Mouse (Mus musculus) CH12.LX (cell line): Measurements from ENCODE around the gene Rpa2. TPM values are rescaled to one million over a fixed set of nuclear protein-coding genes. Genes with fewer than 3 reads are reported as not detected.
A peak's percentile ranks its signal among the peaks of the same experiment; 100 is the strongest.

Experiments
- DNase-seq: peaks from one replicate; pipeline ENCODE4 v3.0.0-alpha.2; 2013; ENCODE audit errors: extremely low read depth
- H3K27ac ChIP-seq: 2 replicates; pipeline ENCODE4 v1.5.1; 2012; ENCODE audit warnings: low read depth, mild to moderate bottlenecking, control low read depth, moderate library complexity; ENCODE audit not compliant: insufficient read depth
- H3K27me3 ChIP-seq: replicated peaks from 2 replicates; pipeline ENCODE3; 2012; ENCODE audit warnings: inconsistent platforms
- H3K36me3 ChIP-seq, 2 experiments: replicated peaks in 1 of 2; 2 replicates each; pipeline versions ENCODE3 to v1.6.1; 2012; ENCODE audit warnings: inconsistent platforms in 1 of 2, low read length in 1 of 2, mild to moderate bottlenecking in 1 of 2, mixed read lengths in 1 of 2, moderate library complexity in 1 of 2; ENCODE audit not compliant: control insufficient read depth in 1 of 2, insufficient read depth in 1 of 2
- H3K4me1 ChIP-seq, 2 experiments: 2 replicates each; pipeline ENCODE4 v1.6.1; 2012; ENCODE audit warnings: inconsistent platforms in 1 of 2, moderate library complexity in 1 of 2; ENCODE audit not compliant: insufficient read depth in 2 of 2, control insufficient read depth in 1 of 2
- H3K4me2 ChIP-seq: 2 replicates; pipeline ENCODE4 v1.6.1; 2012; ENCODE audit warnings: low read depth, mild to moderate bottlenecking, control low read depth; ENCODE audit not compliant: poor library complexity, insufficient read depth, severe bottlenecking
- H3K4me3 ChIP-seq, 3 experiments: fragments of 150-350 bp in 1 of 3; sonication (generic) in 1 of 3; replicated peaks in 1 of 3; 2 replicates each; pipeline versions ENCODE3 to v1.5.1; 2011 to 2012; ENCODE audit warnings: low read depth in 2 of 3, low read length in 2 of 3, mild to moderate bottlenecking in 2 of 3, moderate library complexity in 2 of 3, control low read depth in 1 of 3, improper control_type of control experiment in 1 of 3, inconsistent platforms in 1 of 3, mixed read lengths in 1 of 3; ENCODE audit not compliant: poor library complexity in 1 of 3
- H3K79me2 ChIP-seq: replicated peaks from 2 replicates; pipeline ENCODE4 v1.6.1; 2012; ENCODE audit warnings: mild to moderate bottlenecking, moderate library complexity; ENCODE audit not compliant: control insufficient read depth, poor library complexity, insufficient read depth, severe bottlenecking; ENCODE audit errors: extremely low read depth
- H3K9ac ChIP-seq: 2 replicates; pipeline ENCODE4 v1.6.1; 2012; ENCODE audit warnings: low read depth, mild to moderate bottlenecking, control low read depth, moderate library complexity; ENCODE audit not compliant: insufficient read depth
- H3K9me3 ChIP-seq: replicated peaks from 2 replicates; pipeline ENCODE3; 2012; ENCODE audit warnings: low read length, inconsistent platforms, mixed read lengths
- CTCF ChIP-seq, 2 experiments: IDR thresholded peaks in 1 of 2; conservative IDR thresholded peaks in 1 of 2; 2 replicates each; pipeline ENCODE4 v1.5.1; 2011 to 2012; ENCODE audit warnings: low read depth in 2 of 2, low read length in 2 of 2, improper control_type of control experiment in 1 of 2, inconsistent platforms in 1 of 2, mild to moderate bottlenecking in 1 of 2, moderate library complexity in 1 of 2
- E2F4 ChIP-seq: IDR thresholded peaks from 2 replicates; pipeline ENCODE4 v1.6.1; 2011; ENCODE audit warnings: low read depth, low read length, improper control_type of control experiment; ENCODE audit not compliant: insufficient replicate concordance
- EP300 ChIP-seq: IDR thresholded peaks from 2 replicates; pipeline ENCODE4 v1.6.1; 2011; ENCODE audit warnings: low read length, improper control_type of control experiment
- ETS1 ChIP-seq: conservative IDR thresholded peaks from 2 replicates; pipeline ENCODE4 v1.6.1; 2012; ENCODE audit warnings: low read depth, mild to moderate bottlenecking, inconsistent platforms, low read length, improper control_type of control experiment, moderate library complexity
- KAT2A ChIP-seq: IDR thresholded peaks from 2 replicates; pipeline ENCODE4 v1.6.1; 2012; ENCODE audit warnings: low read length, improper control_type of control experiment, inconsistent platforms; ENCODE audit not compliant: insufficient replicate concordance
- MAFK ChIP-seq: IDR thresholded peaks from 2 replicates; pipeline ENCODE4 v1.6.1; 2011; ENCODE audit warnings: low read length, improper control_type of control experiment; ENCODE audit not compliant: insufficient replicate concordance
- MAX ChIP-seq: IDR thresholded peaks from 2 replicates; pipeline ENCODE4 v1.6.1; 2011; ENCODE audit warnings: low read length, improper control_type of control experiment
- MXI1 ChIP-seq: IDR thresholded peaks from 2 replicates; pipeline ENCODE4 v1.6.1; 2011; ENCODE audit warnings: mild to moderate bottlenecking, low read depth, low read length, improper control_type of control experiment
- NRF1 ChIP-seq: IDR thresholded peaks from 2 replicates; pipeline ENCODE4 v1.6.1; 2014; ENCODE audit warnings: low read depth, mild to moderate bottlenecking, inconsistent platforms, low read length, improper control_type of control experiment, moderate library complexity
- POLR2AphosphoS2 ChIP-seq: IDR thresholded peaks from 2 replicates; pipeline ENCODE4 v1.6.1; 2011; ENCODE audit warnings: low read depth, low read length, improper control_type of control experiment
- SMC3 ChIP-seq: IDR thresholded peaks from 2 replicates; pipeline ENCODE4 v1.6.1; 2011; ENCODE audit warnings: low read depth, low read length, improper control_type of control experiment
- TBP ChIP-seq: conservative IDR thresholded peaks from 2 replicates; pipeline ENCODE4 v1.6.1; 2011; ENCODE audit warnings: low read depth, low read length, improper control_type of control experiment
- TCF12 ChIP-seq: IDR thresholded peaks from 2 replicates; pipeline ENCODE4 v1.6.1; 2014; ENCODE audit warnings: low read depth, mild to moderate bottlenecking, inconsistent platforms, low read length, improper control_type of control experiment
- USF1 ChIP-seq: IDR thresholded peaks from 2 replicates; pipeline ENCODE4 v1.6.1; 2014; ENCODE audit warnings: low read depth, mild to moderate bottlenecking, inconsistent platforms, low read length, improper control_type of control experiment
- USF2 ChIP-seq: conservative IDR thresholded peaks from 2 replicates; pipeline ENCODE4 v1.6.1; 2011; ENCODE audit warnings: low read depth, low read length, improper control_type of control experiment
- dilution Hi-C: fragments of 300-500 bp; cut with MboI; formaldehyde crosslinking; loops from 2 replicates; pipeline ENCODE4 v1.14.3; 2020; ENCODE audit warnings: low sequenced_read_pairs; ENCODE audit not compliant: extremely low pct_unique_long_range_greater_than_20kb, extremely low pct_ligation_motif_present
- in situ Hi-C: fragments of 300-500 bp; cut with MboI; formaldehyde crosslinking; loops from 3 replicates; pipeline ENCODE4 v1.14.3; 2019; ENCODE audit warnings: low sequenced_read_pairs, low pct_ligation_motif_present, low pct_unique_long_range_greater_than_20kb, mixed read lengths
- polyA plus RNA-seq: library from polyadenylated mRNA; unstranded; fragments of >175 nt; gene quantifications from 2 replicates; pipeline ENCODE4 v1.2.1, GENCODE M21; 2012; ENCODE audit warnings: low read depth; ENCODE audit not compliant: insufficient read length
- total RNA-seq, 2 experiments: library from RNA; depleted of rRNA; stranded (reverse); fragments of 300-350 nt in 1 of 2; fragments of >200 nt in 1 of 2; gene quantifications; 2 replicates each; pipeline ENCODE4 v1.2.3; 2012 to 2014

Gene Rpa2
- total and polyA plus RNA-seq, 3 experiments = 80.2 to 142 (median 97.9) TPM

- no peak for TF ChIP-seq USF2
Measured at GRCm38 (mm10) chr4:132767914-132768876, at the start of gene Rpa2 (continued).

GRCm38 (mm10) chr4:132728233-132728632, 39.9 kb upstream of the Rpa2 start:
- H3K4me2 ChIP-seq = no peak overlapping the region
- no peaks in the 10 kb centered on the region for H3K79me2 ChIP-seq
- no peaks in the 10 kb centered on the region for H3K27me3 ChIP-seq
- in situ Hi-C loops = no loop called here
- H3K36me3 ChIP-seq = peaks cover 27 to 64% of the 10 kb centered on the region in 2 experiments
- peaks cover 0 to 16% of the 10 kb centered on the region in 2 experiments; a peak in 3 of 4 replicates for H3K4me1 ChIP-seq
- no peak overlapping the region for H3K27ac ChIP-seq
- no peaks in the 10 kb centered on the region for H3K9me3 ChIP-seq
- dilution Hi-C loops = no loop called here
- no peak for DNase-seq
- H3K9ac ChIP-seq = no peak overlapping the region
- H3K4me3 ChIP-seq = no peak overlapping the region
- TF ChIP-seq USF1 (no peak), USF2 (no peak), KAT2A (no peak), POLR2AphosphoS2 (no peak), MAX (no peak), E2F4 (no peak), ETS1 (no peak), SMC3 (no peak), TBP (no peak), NRF1 (no peak), MAFK (no peak), TCF12 (no peak), EP300 (no peak)
- TF ChIP-seq, all 38 proteins: peak for 0

- in situ Hi-C loops (no loop called here), dilution Hi-C loops (no loop called here)
- Histone ChIP-seq H3K4me1 (peaks cover 2 to 36% of the 10 kb centered on the region in 2 experiments; a peak in 3 of 4 replicates), H3K4me3 (peak overlapping the region; percentile 63 to 92 (median 77)), H3K36me3 (peaks cover 12 to 37% of the 10 kb centered on the region in 2 experiments), H3K27me3 (no peaks in the 10 kb centered on the region), H3K79me2 (no peaks in the 10 kb centered on the region), H3K9ac (peak overlapping the region; percentile 46), H3K9me3 (no peaks in the 10 kb centered on the region), H3K4me2 (peak overlapping the region; percentile 77), H3K27ac (no peak overlapping the region)
- no peak for DNase-seq
- TF ChIP-seq MXI1 (no peak), CTCF (conservative IDR thresholded peaks at IDR 0.05 in 1 of 2, IDR thresholded peaks at IDR 0.05 in 1 of 2; ENCODE audit: low read depth in 2 of 2, low read length in 2 of 2) (no peak)
Measured at GRCm38 (mm10) chr4:132731616-132732015, 36.5 kb upstream of the Rpa2 start.
